Mouse (Mus musculus): Measurements from ENCODE around the gene Alg5.

GRCm38 (mm10) chr3:54760321-54761115 lies 25.2 kb downstream of the Alg5 start:
- TF ChIP-seq CHD2 (IDR thresholded peaks at IDR 0.05; ENCODE audit: low read depth, low read length) (no peak), HCFC1 (IDR thresholded peaks at IDR 0.05; ENCODE audit: borderline replicate concordance, insufficient read depth, low read length) (no peak), MAFK (IDR thresholded peaks at IDR 0.05; ENCODE audit: insufficient read depth, low read depth, low read length) (no peak), ZC3H11A (IDR thresholded peaks at IDR 0.05; ENCODE audit: borderline replicate concordance, low read depth, low read length) (no peak)

Data from ES-E14 (cell line).